Mouse (Mus musculus): ENCODE data around the gene Il9.

DNA sequence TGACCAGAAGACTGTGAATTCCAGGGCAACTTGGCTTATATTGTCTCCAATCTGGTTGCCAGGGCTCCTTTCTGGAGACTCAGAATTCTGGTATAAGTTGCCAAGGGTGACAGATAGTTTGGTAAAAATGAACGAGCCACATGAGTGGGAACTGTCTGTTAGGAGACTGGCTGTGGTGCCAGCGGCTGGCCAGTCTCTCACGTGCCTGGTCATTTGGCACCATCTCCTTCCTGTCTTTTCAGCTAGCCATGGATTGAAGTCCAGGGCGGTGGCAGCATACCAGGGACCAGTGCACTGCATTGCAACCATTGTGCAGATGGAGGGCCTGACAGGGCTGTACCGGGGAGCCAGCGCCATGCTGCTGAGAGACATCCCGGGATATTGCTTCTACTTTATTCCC lies 18.8 kb downstream of the Il9 start:
- TF ChIP-seq CHD2 (IDR thresholded peaks at IDR 0.05; ENCODE audit: low read depth, low read length) = no peak
- TF ChIP-seq ZC3H11A (IDR thresholded peaks at IDR 0.05; ENCODE audit: borderline replicate concordance, low read depth, low read length) = no peak
- no peak for TF ChIP-seq ZNF384 (IDR thresholded peaks at IDR 0.05; ENCODE audit: low read depth, low read length)

All from ES-E14 (cell line).